Comparison of ENCODE assay signal across 20 mouse cellular contexts in the genomic region with DNA sequence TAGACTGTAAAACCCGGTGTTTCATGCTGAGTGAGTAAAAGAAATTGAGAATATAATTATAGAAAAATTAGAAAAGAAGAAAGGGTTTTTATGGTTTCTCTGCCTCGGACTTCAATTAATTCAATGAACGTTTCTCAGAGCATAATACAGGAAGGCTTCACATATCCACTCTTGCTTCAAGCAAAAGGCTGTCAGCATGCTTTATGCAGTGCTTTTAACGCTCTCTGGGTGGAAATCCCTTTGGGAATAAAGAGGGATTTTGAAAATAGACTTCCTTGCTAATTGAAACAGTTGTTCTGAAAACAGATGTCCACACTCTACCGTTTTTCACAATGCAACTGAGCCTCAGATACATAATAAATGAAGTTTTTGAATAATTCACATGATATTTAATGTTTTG.
DNase-seq lines count a peak whose midpoint lies in the region; ATAC-seq and TF ChIP-seq lines count a peak whose summit lies in the region.
"Had no signal": no experiment of that assay in that cellular context is flagged by ENCODE, and none has a peak within 500 bp of the region (broad histone marks: within the 10 kb centered on the region; RNA-seq: fewer than 3 reads in every experiment).

No protein-coding gene starts in this region.

- DNase-seq in brain, adult 2 months (ENCODE audit: low read depth, low spot score): peak; percentile 2
- peak; percentile 73 for DNase-seq in brain, embryonic 14.5 days (ENCODE audit: low read depth)
- DNase-seq in adrenal gland, postnatal 10 days: no peak
- DNase-seq in cerebellum, adult 8-10 months: no peak
- DNase-seq: adrenal gland, adult 2 months; cerebellum, adult 2 months; cerebellum, postnatal 36 days; kidney, adult 8-10 months; kidney, postnatal 25 days; lung, postnatal 4 days; thymus, postnatal 25 days had no signal

- 49% methylated on average over 5 of the region's 5 CpGs for WGBS in hindbrain, embryonic 12.5 days
- 36% methylated on average over 5 of the region's 5 CpGs for WGBS in hindbrain, embryonic 16.5 days
- WGBS in neural tube, embryonic 14.5 days: 28% methylated on average over 5 of the region's 5 CpGs

- H3K4me2 ChIP-seq in hindbrain, embryonic 12.5 days (replicated peaks): no peak overlapping the region
- no peak overlapping the region for H3K4me2 ChIP-seq in hindbrain, embryonic 16.5 days (ENCODE audit: low read length)
- H3K4me2 ChIP-seq in neural tube, embryonic 14.5 days (ENCODE audit: low read depth, low read length): no peak overlapping the region
- H3K4me2 ChIP-seq: embryonic facial prominence, embryonic 12.5 days; forebrain, embryonic 15.5 days; stomach, embryonic 15.5 days had no signal

- peaks cover 7% of the 10 kb centered on the region; the same call in 1 of the 2 replicates for H3K9me3 ChIP-seq in hindbrain, embryonic 12.5 days (replicated peaks)
- no peaks in the 10 kb centered on the region for H3K9me3 ChIP-seq in hindbrain, embryonic 16.5 days (ENCODE audit: control insufficient read depth, low read length)
- H3K9me3 ChIP-seq in neural tube, embryonic 14.5 days (ENCODE audit: control insufficient read depth, low read length): no peaks in the 10 kb centered on the region
- H3K9me3 ChIP-seq: forebrain, embryonic 15.5 days; stomach, embryonic 15.5 days had no signal

- no peaks in the 10 kb centered on the region for H3K27me3 ChIP-seq in hindbrain, embryonic 12.5 days
- H3K27me3 ChIP-seq in hindbrain, embryonic 16.5 days (replicated peaks; ENCODE audit: control insufficient read depth, insufficient read depth, low read length): no peaks in the 10 kb centered on the region
- no peaks in the 10 kb centered on the region for H3K27me3 ChIP-seq in neural tube, embryonic 14.5 days (ENCODE audit: control insufficient read depth, insufficient read depth, low read length)
- H3K27me3 ChIP-seq: embryonic facial prominence, embryonic 12.5 days; forebrain, embryonic 15.5 days; stomach, embryonic 15.5 days had no signal

- 0 out of 2 replicates have a peak, but pooled peaks have one; percentile 48 for ATAC-seq in hindbrain, embryonic 12.5 days (ENCODE audit: low FRiP score)
- no peak for ATAC-seq in hindbrain, embryonic 16.5 days
- ATAC-seq in neural tube, embryonic 14.5 days (ENCODE audit: low read depth): 0 out of 2 replicates have a peak, but pooled peaks have one; percentile 66
- ATAC-seq: forebrain, embryonic 15.5 days had no signal

- no peak overlapping the region for H3K4me3 ChIP-seq in hindbrain, embryonic 12.5 days
- H3K4me3 ChIP-seq in hindbrain, embryonic 16.5 days (ENCODE audit: low read length): no peak overlapping the region
- no peak overlapping the region for H3K4me3 ChIP-seq in neural tube, embryonic 14.5 days (ENCODE audit: low read depth, low read length)
- H3K4me3 ChIP-seq: embryonic facial prominence, embryonic 12.5 days; erythroblast, embryonic 14.5 days; forebrain, embryonic 15.5 days; layer of hippocampus, adult 2 months; myocyte; stomach, embryonic 15.5 days had no signal

- no peak overlapping the region for H3K9ac ChIP-seq in hindbrain, embryonic 12.5 days
- H3K9ac ChIP-seq in hindbrain, embryonic 16.5 days (ENCODE audit: low read depth, low read length): no peak overlapping the region
- no peak overlapping the region for H3K9ac ChIP-seq in neural tube, embryonic 14.5 days (replicated peaks; ENCODE audit: low read depth, low read length)
- H3K9ac ChIP-seq: embryonic facial prominence, embryonic 12.5 days; forebrain, embryonic 15.5 days; stomach, embryonic 15.5 days had no signal

- H3K4me1 ChIP-seq in hindbrain, embryonic 12.5 days: no peaks in the 10 kb centered on the region
- no peaks in the 10 kb centered on the region for H3K4me1 ChIP-seq in hindbrain, embryonic 16.5 days (ENCODE audit: control insufficient read depth, insufficient read depth, low read depth, low read length)
- H3K4me1 ChIP-seq in neural tube, embryonic 14.5 days (ENCODE audit: control insufficient read depth, insufficient read depth, low read length): no peaks in the 10 kb centered on the region
- H3K4me1 ChIP-seq: embryonic facial prominence, embryonic 12.5 days; forebrain, embryonic 15.5 days; stomach, embryonic 15.5 days had no signal

- no peak overlapping the region for H3K27ac ChIP-seq in hindbrain, embryonic 12.5 days
- H3K27ac ChIP-seq in hindbrain, embryonic 16.5 days (ENCODE audit: low read depth, low read length): no peak overlapping the region
- no peak overlapping the region for H3K27ac ChIP-seq in neural tube, embryonic 14.5 days (ENCODE audit: low read depth, low read length)
- H3K27ac ChIP-seq: embryonic facial prominence, embryonic 12.5 days; forebrain, embryonic 15.5 days; layer of hippocampus, adult 2 months; stomach, embryonic 15.5 days had no signal

- H3K36me3 ChIP-seq in hindbrain, embryonic 12.5 days: no peaks in the 10 kb centered on the region
- H3K36me3 ChIP-seq in hindbrain, embryonic 16.5 days (ENCODE audit: control insufficient read depth, insufficient read depth, low read length): no peaks in the 10 kb centered on the region
- H3K36me3 ChIP-seq in neural tube, embryonic 14.5 days (ENCODE audit: control insufficient read depth, insufficient read depth, low read length): no peaks in the 10 kb centered on the region
- H3K36me3 ChIP-seq: embryonic facial prominence, embryonic 12.5 days; forebrain, embryonic 15.5 days; stomach, embryonic 15.5 days had no signal

- no peak for TF ChIP-seq CTCF in brain, embryonic 14.5 days (IDR thresholded peaks at IDR 0.05; ENCODE audit: borderline replicate concordance, extremely low read depth, insufficient read depth, insufficient read length)

- TF ChIP-seq POLR2A in brain, embryonic 14.5 days (IDR thresholded peaks at IDR 0.05; ENCODE audit: borderline replicate concordance, extremely low read depth, insufficient read depth, insufficient read length, poor library complexity, severe bottlenecking): no peak

Comparison
In these comparisons a context has a peak if more than half of its experiments do, and no peak if none do; other contexts are left out.
1. DNase-seq: peak in brain, adult 2 months (single experiment) and brain, embryonic 14.5 days (single experiment); none in adrenal gland, postnatal 10 days (single experiment) and cerebellum, adult 8-10 months (single experiment).